Mouse (Mus musculus): ENCODE results near the gene Sost. TPM values are rescaled to one million over a fixed set of nuclear protein-coding genes. Genes with fewer than 3 reads are reported as not detected.

Gene Sost
- polyA plus RNA-seq, 1 experiment from 2014 or later = not detected

Other genes starting within 250 kb of the Sost start
- gene Dhx8, start 234.1 kb downstream of the Sost start, polyA plus RNA-seq (2016; fragmentation: Nextera tagmentation; extraction: Ambion mirVana) = 44.7 and 51.2 TPM in 2 replicates
- gene Etv4, start 181.6 kb downstream of the Sost start, polyA plus RNA-seq (2016; fragmentation: Nextera tagmentation; extraction: Ambion mirVana) = 10.2 and 15.0 TPM in 2 replicates
- gene Meox1, start 72.6 kb downstream of the Sost start, polyA plus RNA-seq (2016; fragmentation: Nextera tagmentation; extraction: Ambion mirVana) = 0.86 and 0.97 TPM in 2 replicates
- not detected in 2 replicates for gene Cfap97d1, start 17.3 kb upstream of the Sost start, polyA plus RNA-seq (2016; fragmentation: Nextera tagmentation; extraction: Ambion mirVana)
- 12.1 and 12.6 TPM in 2 replicates for gene Dusp3, start 20.0 kb upstream of the Sost start, polyA plus RNA-seq (2016; fragmentation: Nextera tagmentation; extraction: Ambion mirVana)
- 13.5 and 16.1 TPM in 2 replicates for gene Mpp3, start 61.4 kb upstream of the Sost start, polyA plus RNA-seq (2016; fragmentation: Nextera tagmentation; extraction: Ambion mirVana)
- 0.14 and 0.23 TPM in 2 replicates for gene Cd300lg, start 74.5 kb upstream of the Sost start, polyA plus RNA-seq (2016; fragmentation: Nextera tagmentation; extraction: Ambion mirVana)
- gene Mpp2, start 121.5 kb upstream of the Sost start, polyA plus RNA-seq (2016; fragmentation: Nextera tagmentation; extraction: Ambion mirVana) = 15.7 and 16.2 TPM in 2 replicates
- gene Ppy, start 134.3 kb upstream of the Sost start, polyA plus RNA-seq (2016; fragmentation: Nextera tagmentation; extraction: Ambion mirVana) = not detected in 2 replicates
- gene Pyy, start 140.8 kb upstream of the Sost start, polyA plus RNA-seq (2016; fragmentation: Nextera tagmentation; extraction: Ambion mirVana) = not detected in 2 replicates
- gene Nags, start 178.5 kb upstream of the Sost start, polyA plus RNA-seq (2016; fragmentation: Nextera tagmentation; extraction: Ambion mirVana) = not detected in 2 replicates
- 37.3 and 39.8 TPM in 2 replicates for gene Tmem101, start 189.4 kb upstream of the Sost start, polyA plus RNA-seq (2016; fragmentation: Nextera tagmentation; extraction: Ambion mirVana)
- 137 and 141 TPM in 2 replicates for gene Lsm12, start 218.3 kb upstream of the Sost start, polyA plus RNA-seq (2016; fragmentation: Nextera tagmentation; extraction: Ambion mirVana)
- gene G6pc3, start 222.6 kb upstream of the Sost start, polyA plus RNA-seq (2016; fragmentation: Nextera tagmentation; extraction: Ambion mirVana) = 38.0 and 39.5 TPM in 2 replicates